Mouse (Mus musculus): Measurements from ENCODE around the gene Ddx47. TPM values are rescaled to one million over a fixed set of nuclear protein-coding genes. Genes with fewer than 3 reads are reported as not detected.
A peak's percentile ranks its signal among the peaks of the same experiment; 100 is the strongest.

The Ddx47 gene
- total RNA-seq, 2 experiments from 2014 or later = 58.9 to 60.5 TPM

- H3K27ac ChIP-seq = no peak overlapping the region
- TF ChIP-seq CTCF (conservative IDR thresholded peaks at IDR 0.05) = no peak
- H3K4me3 ChIP-seq = no peak overlapping the region
- no peak for DNase-seq (ENCODE audit: low spot score in 2 of 2)
These were observed 12.0 kb downstream of the Ddx47 start for GRCm38 (mm10) chr6:135023379-135023778.

GRCm38 (mm10) chr6:135024781-135025420 is 13.5 kb downstream of the Ddx47 start:
- DNase-seq (ENCODE audit: low spot score in 2 of 2) = peak in 1 of 2 experiments; percentile 23
- Histone ChIP-seq H3K4me3 (no peak overlapping the region), H3K27ac (no peak overlapping the region)
- TF ChIP-seq CTCF (conservative IDR thresholded peaks at IDR 0.05) = no peak

- TF ChIP-seq CTCF (conservative IDR thresholded peaks at IDR 0.05) = peak; percentile 83
- Histone ChIP-seq H3K4me3 (no peak overlapping the region), H3K27ac (no peak overlapping the region)
- DNase-seq (ENCODE audit: low spot score in 2 of 2) = peak; percentile 42 to 44
These were observed 14.8 kb downstream of the Ddx47 start for GRCm38 (mm10) chr6:135026232-135026631.

GRCm38 (mm10) chr6:135026755-135027154 is 15.3 kb downstream of the Ddx47 start:
- no peak for DNase-seq (ENCODE audit: low spot score in 2 of 2)
- TF ChIP-seq CTCF (conservative IDR thresholded peaks at IDR 0.05) = no peak
- no peak overlapping the region for H3K4me3 ChIP-seq
- no peak overlapping the region for H3K27ac ChIP-seq

- Histone ChIP-seq H3K27ac (no peak overlapping the region), H3K4me3 (no peak overlapping the region)
- no peak for TF ChIP-seq CTCF (conservative IDR thresholded peaks at IDR 0.05)
- no peak for DNase-seq (ENCODE audit: low spot score in 2 of 2)
These were observed 17.8 kb downstream of the Ddx47 start for GRCm38 (mm10) chr6:135029246-135029645.

GRCm38 (mm10) chr6:135038674-135039073 is 27.3 kb downstream of the Ddx47 start:
- DNase-seq (ENCODE audit: low spot score in 2 of 2) = no peak
- no peak for TF ChIP-seq CTCF (conservative IDR thresholded peaks at IDR 0.05)
- no peak overlapping the region for H3K4me3 ChIP-seq
- H3K27ac ChIP-seq = no peak overlapping the region

- peak overlapping the region; percentile 24; the same call in 1 of the 2 replicates for H3K4me3 ChIP-seq
- no peak overlapping the region for H3K27ac ChIP-seq
- TF ChIP-seq CTCF (conservative IDR thresholded peaks at IDR 0.05) = no peak
- DNase-seq (ENCODE audit: low spot score in 2 of 2) = no peak
These were observed 29.0 kb downstream of the Ddx47 start for GRCm38 (mm10) chr6:135040275-135040871.

- no peak for DNase-seq (ENCODE audit: low spot score in 2 of 2)
- Histone ChIP-seq H3K27ac (no peak overlapping the region), H3K4me3 (no peak overlapping the region)
- no peak for TF ChIP-seq CTCF (conservative IDR thresholded peaks at IDR 0.05)
These were observed 30.5 kb downstream of the Ddx47 start for GRCm38 (mm10) chr6:135041930-135042329.

GRCm38 (mm10) chr6:135047276-135047675 is 35.9 kb downstream of the Ddx47 start:
- no peak overlapping the region for H3K27ac ChIP-seq
- no peak for DNase-seq (ENCODE audit: low spot score in 2 of 2)
- no peak overlapping the region for H3K4me3 ChIP-seq
- no peak for TF ChIP-seq CTCF (conservative IDR thresholded peaks at IDR 0.05)

- Histone ChIP-seq H3K4me3 (no peak overlapping the region), H3K27ac (no peak overlapping the region)
- no peak for DNase-seq (ENCODE audit: low spot score in 2 of 2)
- TF ChIP-seq CTCF (conservative IDR thresholded peaks at IDR 0.05) = no peak
These were observed 37.1 kb downstream of the Ddx47 start for GRCm38 (mm10) chr6:135048509-135048908.

GRCm38 (mm10) chr6:135048956-135049355 is 37.5 kb downstream of the Ddx47 start:
- H3K27ac ChIP-seq = no peak overlapping the region
- no peak overlapping the region for H3K4me3 ChIP-seq
- no peak for TF ChIP-seq CTCF (conservative IDR thresholded peaks at IDR 0.05)
- peak; percentile 21 to 36 for DNase-seq (ENCODE audit: low spot score in 2 of 2)

GRCm38 (mm10) chr6:135053789-135054188 is 42.4 kb downstream of the Ddx47 start:
- no peak for TF ChIP-seq CTCF (conservative IDR thresholded peaks at IDR 0.05)
- Histone ChIP-seq H3K27ac (no peak overlapping the region), H3K4me3 (no peak overlapping the region)
- no peak for DNase-seq (ENCODE audit: low spot score in 2 of 2)

- DNase-seq (ENCODE audit: low spot score in 2 of 2) = no peak
- no peak overlapping the region for H3K4me3 ChIP-seq
- TF ChIP-seq CTCF (conservative IDR thresholded peaks at IDR 0.05) = no peak
- H3K27ac ChIP-seq = no peak overlapping the region
These were observed 44.5 kb downstream of the Ddx47 start for GRCm38 (mm10) chr6:135055882-135056281.

- no peak overlapping the region for H3K4me3 ChIP-seq
- no peak for TF ChIP-seq CTCF (conservative IDR thresholded peaks at IDR 0.05)
- DNase-seq (ENCODE audit: low spot score in 2 of 2) = no peak
- no peak overlapping the region for H3K27ac ChIP-seq
These were observed 49.3 kb downstream of the Ddx47 start for GRCm38 (mm10) chr6:135060728-135061127.
